Mouse (Mus musculus) heart, embryonic 10.5 days (tissue): Measurements from ENCODE around the gene Sv2c. TPM values are rescaled to one million over a fixed set of nuclear protein-coding genes. Genes with fewer than 3 reads are reported as not detected.
"Not testable (repeated sequence)": the region's sequence is repeated elsewhere in the genome, so short reads cannot be mapped to it uniquely, and the experiment has no call there.

Experiments used
- DNase-seq: peaks from one replicate; pipeline ENCODE4 v3.0.0-alpha.2; 2017; ENCODE audit warnings: low spot score
- H3K27ac ChIP-seq: fragments of 300-500 bp; sonication (generic); 2 replicates; pipeline ENCODE4 v1.5.1; 2016; ENCODE audit warnings: mild to moderate bottlenecking
- H3K27me3 ChIP-seq: fragments of 300-500 bp; sonication (generic); 2 replicates; pipeline ENCODE4 v1.6.1; 2016; ENCODE audit warnings: mild to moderate bottlenecking; ENCODE audit not compliant: poor library complexity, insufficient read depth, severe bottlenecking
- H3K36me3 ChIP-seq: fragments of 300-500 bp; sonication (generic); 2 replicates; pipeline ENCODE4 v1.6.1; 2016; ENCODE audit warnings: mild to moderate bottlenecking, moderate library complexity
- H3K4me1 ChIP-seq: fragments of 300-500 bp; sonication (generic); 2 replicates; pipeline ENCODE4 v1.6.1; 2016; ENCODE audit warnings: mild to moderate bottlenecking
- H3K4me3 ChIP-seq: fragments of 300-500 bp; sonication (generic); 2 replicates; pipeline ENCODE4 v1.5.1; 2016; ENCODE audit warnings: mild to moderate bottlenecking, moderate library complexity
- H3K9me3 ChIP-seq: fragments of 300-500 bp; sonication (generic); 2 replicates; pipeline ENCODE4 v1.6.1; 2016; ENCODE audit warnings: mild to moderate bottlenecking, moderate library complexity
- WGBS: fragments of 180-500 bp; shearing (Covaris S2); methylation state at CpG from one replicate; pipeline ENCODE4 v1.1.7; 2016; 5-methylcytosine and 5-hydroxymethylcytosine counted together
- polyA plus RNA-seq: library from polyadenylated mRNA; unstranded; fragments of >200 nt; fragmentation: Nextera tagmentation; extraction: Ambion mirVana; gene quantifications from 2 replicates; pipeline ENCODE4 v1.2.1, GENCODE M21; 2016

The Sv2c gene
- polyA plus RNA-seq, 1 experiment from 2014 or later, result 0.29 TPM

GRCm38 (mm10) chr13:95987147-95987546 lies 145.2 kb downstream of the Sv2c start:
- no peaks in the 10 kb centered on the region for H3K27me3 ChIP-seq
- H3K4me3 ChIP-seq, result no peak overlapping the region
- H3K9me3 ChIP-seq, result no peaks in the 10 kb centered on the region
- H3K27ac ChIP-seq, result no peak overlapping the region
- 72% methylated on average over 5 of the region's 5 CpGs for WGBS
- no peaks in the 10 kb centered on the region for H3K36me3 ChIP-seq
- no peak for DNase-seq
- peaks cover 6% of the 10 kb centered on the region for H3K4me1 ChIP-seq

GRCm38 (mm10) chr13:95986375-95986774 lies 146.0 kb downstream of the Sv2c start:
- Histone ChIP-seq H3K4me3 (no peak overlapping the region), H3K4me1 (peaks cover 7% of the 10 kb centered on the region), H3K27ac (no peak overlapping the region), H3K9me3 (no peaks in the 10 kb centered on the region), H3K27me3 (no peaks in the 10 kb centered on the region), H3K36me3 (no peaks in the 10 kb centered on the region)
- DNase-seq, result no peak
- 69% methylated on average over 13 of the region's 13 CpGs for WGBS

GRCm38 (mm10) chr13:95975225-95975624 lies 157.2 kb downstream of the Sv2c start:
- Histone ChIP-seq H3K36me3 (no peaks in the 10 kb centered on the region), H3K9me3 (no peaks in the 10 kb centered on the region), H3K4me3 (no peak overlapping the region), H3K27ac (no peak overlapping the region), H3K4me1 (0 out of 2 replicates have a peak, but pooled peaks cover 3% of the 10 kb centered on the region), H3K27me3 (no peaks in the 10 kb centered on the region)
- no peak for DNase-seq
- whole genome bisulfite sequencing, result 78% methylated on average over 10 of the region's 10 CpGs

GRCm38 (mm10) chr13:95974106-95974505 lies 158.3 kb downstream of the Sv2c start:
- Histone ChIP-seq H3K27me3 (no peaks in the 10 kb centered on the region), H3K27ac (no peak overlapping the region), H3K4me3 (no peak overlapping the region), H3K9me3 (no peaks in the 10 kb centered on the region), H3K4me1 (0 out of 2 replicates have a peak, but pooled peaks cover 3% of the 10 kb centered on the region), H3K36me3 (no peaks in the 10 kb centered on the region)
- DNase-seq, result no peak
- 83% methylated on average over 11 of the region's 11 CpGs for WGBS

- DNase-seq, result peak; percentile 85
- WGBS, result 56% methylated on average over 11 of the region's 11 CpGs
- H3K9me3 ChIP-seq, result no peaks in the 10 kb centered on the region
- no peak overlapping the region for H3K27ac ChIP-seq
- H3K4me3 ChIP-seq, result no peak overlapping the region
- no peaks in the 10 kb centered on the region for H3K27me3 ChIP-seq
- no peaks in the 10 kb centered on the region for H3K36me3 ChIP-seq
- H3K4me1 ChIP-seq, result peaks cover 7% of the 10 kb centered on the region
These were observed 158.9 kb downstream of the Sv2c start for GRCm38 (mm10) chr13:95973368-95973958.

- H3K4me3 ChIP-seq, DNase-seq, H3K27me3 ChIP-seq, H3K36me3 ChIP-seq, H3K9me3 ChIP-seq: not testable (repeated sequence)
- Histone ChIP-seq H3K27ac (0 out of 2 replicates have a peak overlapping the region, but pooled peaks have one; percentile 4), H3K4me1 (peaks cover 28% of the 10 kb centered on the region)
- 69% methylated on average over 2 of the region's 2 CpGs for WGBS
These were observed 164.3 kb downstream of the Sv2c start for GRCm38 (mm10) chr13:95968031-95968430.

- no peaks in the 10 kb centered on the region for H3K36me3 ChIP-seq
- no peak overlapping the region for H3K4me3 ChIP-seq
- no peaks in the 10 kb centered on the region for H3K9me3 ChIP-seq
- H3K27ac ChIP-seq, result no peak overlapping the region
- peaks cover 6% of the 10 kb centered on the region; the same call in 1 of the 2 replicates for H3K27me3 ChIP-seq
- 91% methylated on average over 6 of the region's 6 CpGs for WGBS
- no peak for DNase-seq
- peaks cover 33% of the 10 kb centered on the region for H3K4me1 ChIP-seq
These were observed 165.6 kb downstream of the Sv2c start for GRCm38 (mm10) chr13:95966791-95967190.

- Histone ChIP-seq H3K9me3 (no peaks in the 10 kb centered on the region), H3K27ac (0 out of 2 replicates have a peak overlapping the region, but pooled peaks have one; percentile 47), H3K4me3 (no peak overlapping the region), H3K27me3 (peaks cover 6% of the 10 kb centered on the region; the same call in 1 of the 2 replicates), H3K4me1 (peaks cover 36% of the 10 kb centered on the region), H3K36me3 (no peaks in the 10 kb centered on the region)
- DNase-seq, result no peak
- 39% methylated on average over 6 of the region's 6 CpGs for WGBS
These were observed 166.8 kb downstream of the Sv2c start for GRCm38 (mm10) chr13:95965596-95965995.

- peak overlapping the region; percentile 47; the same call in 1 of the 2 replicates for H3K27ac ChIP-seq
- no peak for DNase-seq
- WGBS, result 31% methylated on average over 10 of the region's 10 CpGs
These were observed 167.2 kb downstream of the Sv2c start for GRCm38 (mm10) chr13:95965162-95965561.

GRCm38 (mm10) chr13:95964226-95964625 lies 168.2 kb downstream of the Sv2c start:
- H3K4me1 ChIP-seq, result peaks cover 49% of the 10 kb centered on the region
- H3K9me3 ChIP-seq, result no peaks in the 10 kb centered on the region
- H3K27me3 ChIP-seq, result peaks cover 6% of the 10 kb centered on the region; the same call in 1 of the 2 replicates
- peak overlapping the region; percentile 47; the same call in 1 of the 2 replicates for H3K27ac ChIP-seq
- DNase-seq, result no peak
- no peaks in the 10 kb centered on the region for H3K36me3 ChIP-seq
- 55% methylated on average over 8 of the region's 8 CpGs for WGBS
- no peak overlapping the region for H3K4me3 ChIP-seq

More at GRCm38 (mm10) chr13:95965162-95965561, 167.2 kb downstream of the Sv2c start:
- Histone ChIP-seq H3K4me3 (no peak overlapping the region), H3K9me3 (no peaks in the 10 kb centered on the region), H3K27me3 (peaks cover 6% of the 10 kb centered on the region; the same call in 1 of the 2 replicates), H3K36me3 (no peaks in the 10 kb centered on the region), H3K4me1 (peaks cover 39% of the 10 kb centered on the region)

- no peak overlapping the region for H3K27ac ChIP-seq
- WGBS, result 41% methylated on average over 1 of the region's 1 CpGs
- H3K27me3 ChIP-seq, result peaks cover 6% of the 10 kb centered on the region; the same call in 1 of the 2 replicates
- no peaks in the 10 kb centered on the region for H3K36me3 ChIP-seq
- H3K4me1 ChIP-seq, result peaks cover 47% of the 10 kb centered on the region
- no peaks in the 10 kb centered on the region for H3K9me3 ChIP-seq
- no peak for DNase-seq
- no peak overlapping the region for H3K4me3 ChIP-seq
These were observed 168.7 kb downstream of the Sv2c start for GRCm38 (mm10) chr13:95963671-95964070.

- Histone ChIP-seq H3K27me3 (peaks cover 6% of the 10 kb centered on the region; the same call in 1 of the 2 replicates), H3K9me3 (no peaks in the 10 kb centered on the region), H3K27ac (peak overlapping the region; percentile 80; the same call in 1 of the 2 replicates), H3K36me3 (no peaks in the 10 kb centered on the region), H3K4me3 (peak overlapping the region; percentile 59), H3K4me1 (peaks cover 42% of the 10 kb centered on the region)
- 15% methylated on average over 7 of the region's 7 CpGs for WGBS
- no peak for DNase-seq
These were observed 170.5 kb downstream of the Sv2c start for GRCm38 (mm10) chr13:95961905-95962304.

GRCm38 (mm10) chr13:95961191-95961791 lies 171.1 kb downstream of the Sv2c start:
- Histone ChIP-seq H3K27me3 (peaks cover 6% of the 10 kb centered on the region; the same call in 1 of the 2 replicates), H3K4me1 (peaks cover 47% of the 10 kb centered on the region), H3K4me3 (peak overlapping the region; percentile 59), H3K9me3 (no peaks in the 10 kb centered on the region), H3K27ac (peak overlapping the region; percentile 80), H3K36me3 (no peaks in the 10 kb centered on the region)
- WGBS, result 15% methylated on average over 29 of the region's 29 CpGs
- DNase-seq, result no peak
